Mouse (Mus musculus): Measurements from ENCODE around the gene Dok7. TPM values are rescaled to one million over a fixed set of nuclear protein-coding genes. Genes with fewer than 3 reads are reported as not detected.

The Dok7 gene
- not detected in 2 replicates for polyA plus RNA-seq (2012; ENCODE audit: insufficient read depth, insufficient read length, low replicate concordance, missing spikeins)

GRCm38 (mm10) chr5:35056604-35057432 lies at the start of gene Dok7:
Gene Dok7, plus strand, starts transcription at chr5:35056766.
- Histone ChIP-seq H3K27ac (ENCODE audit: insufficient read depth, low read depth, low read length) (no peak within 1 kb of the TSS), H3K4me3 (ENCODE audit: insufficient read depth, low read depth, low read length) (peak within 1 kb of the TSS; percentile 57), H3K4me1 (ENCODE audit: control insufficient read depth, insufficient read depth, low read length) (peaks cover 23% of the 10 kb centered on the region)
- TF ChIP-seq CTCF (IDR thresholded peaks at IDR 0.05; ENCODE audit: insufficient read depth, low read depth, low read length), result no peak
- no peak for TF ChIP-seq POLR2A (IDR thresholded peaks at IDR 0.05; ENCODE audit: insufficient read depth, low read depth, low read length)
- WGBS, result 2% methylated on average over 69 of the region's 74 CpGs

- 89% methylated on average over 4 of the region's 4 CpGs for WGBS
- Histone ChIP-seq H3K4me3 (ENCODE audit: insufficient read depth, low read depth, low read length) (no peak overlapping the region), H3K27ac (ENCODE audit: insufficient read depth, low read depth, low read length) (no peak overlapping the region), H3K4me1 (ENCODE audit: control insufficient read depth, insufficient read depth, low read length) (peaks cover 19% of the 10 kb centered on the region)
- TF ChIP-seq CTCF (IDR thresholded peaks at IDR 0.05; ENCODE audit: insufficient read depth, low read depth, low read length) (no peak), POLR2A (IDR thresholded peaks at IDR 0.05; ENCODE audit: insufficient read depth, low read depth, low read length) (no peak)
Measured at GRCm38 (mm10) chr5:35009163-35009562, 47.4 kb upstream of the Dok7 start.

GRCm38 (mm10) chr5:35010656-35011055 lies 45.9 kb upstream of the Dok7 start:
- Histone ChIP-seq H3K4me1 (ENCODE audit: control insufficient read depth, insufficient read depth, low read length) (peaks cover 23% of the 10 kb centered on the region), H3K4me3 (ENCODE audit: insufficient read depth, low read depth, low read length) (no peak overlapping the region), H3K27ac (ENCODE audit: insufficient read depth, low read depth, low read length) (no peak overlapping the region)
- no peak for TF ChIP-seq CTCF (IDR thresholded peaks at IDR 0.05; ENCODE audit: insufficient read depth, low read depth, low read length)
- TF ChIP-seq POLR2A (IDR thresholded peaks at IDR 0.05; ENCODE audit: insufficient read depth, low read depth, low read length), result no peak
- 59% methylated on average over 5 of the region's 5 CpGs for whole genome bisulfite sequencing

GRCm38 (mm10) chr5:35011156-35011923 lies 45.2 kb upstream of the Dok7 start:
- Histone ChIP-seq H3K27ac (ENCODE audit: insufficient read depth, low read depth, low read length) (no peak overlapping the region), H3K4me1 (ENCODE audit: control insufficient read depth, insufficient read depth, low read length) (peaks cover 28% of the 10 kb centered on the region), H3K4me3 (ENCODE audit: insufficient read depth, low read depth, low read length) (no peak overlapping the region)
- 75% methylated on average over 6 of the region's 6 CpGs for WGBS
- no peak for TF ChIP-seq CTCF (IDR thresholded peaks at IDR 0.05; ENCODE audit: insufficient read depth, low read depth, low read length)
- no peak for TF ChIP-seq POLR2A (IDR thresholded peaks at IDR 0.05; ENCODE audit: insufficient read depth, low read depth, low read length)

- H3K27ac ChIP-seq (ENCODE audit: insufficient read depth, low read depth, low read length), result no peak overlapping the region
- H3K4me1 ChIP-seq (ENCODE audit: control insufficient read depth, insufficient read depth, low read length), result peaks cover 44% of the 10 kb centered on the region
- WGBS, result 41% methylated on average over 6 of the region's 6 CpGs
- TF ChIP-seq POLR2A (IDR thresholded peaks at IDR 0.05; ENCODE audit: insufficient read depth, low read depth, low read length), result no peak
- no peak for TF ChIP-seq CTCF (IDR thresholded peaks at IDR 0.05; ENCODE audit: insufficient read depth, low read depth, low read length)
- no peak overlapping the region for H3K4me3 ChIP-seq (ENCODE audit: insufficient read depth, low read depth, low read length)
Measured at GRCm38 (mm10) chr5:35014036-35014435, 42.5 kb upstream of the Dok7 start.

- TF ChIP-seq CTCF (IDR thresholded peaks at IDR 0.05; ENCODE audit: insufficient read depth, low read depth, low read length) (no peak), POLR2A (IDR thresholded peaks at IDR 0.05; ENCODE audit: insufficient read depth, low read depth, low read length) (no peak)
- H3K4me1 ChIP-seq (ENCODE audit: control insufficient read depth, insufficient read depth, low read length), result peaks cover 54% of the 10 kb centered on the region
- WGBS, result 69% methylated on average over 9 of the region's 9 CpGs
- H3K4me3 ChIP-seq (ENCODE audit: insufficient read depth, low read depth, low read length), result no peak overlapping the region
- no peak overlapping the region for H3K27ac ChIP-seq (ENCODE audit: insufficient read depth, low read depth, low read length)
Measured at GRCm38 (mm10) chr5:35019673-35020300, 36.8 kb upstream of the Dok7 start.

GRCm38 (mm10) chr5:35020410-35021241 lies 35.9 kb upstream of the Dok7 start:
- no peak overlapping the region for H3K27ac ChIP-seq (ENCODE audit: insufficient read depth, low read depth, low read length)
- no peak overlapping the region for H3K4me3 ChIP-seq (ENCODE audit: insufficient read depth, low read depth, low read length)
- 49% methylated on average over 9 of the region's 9 CpGs for WGBS
- peaks cover 59% of the 10 kb centered on the region for H3K4me1 ChIP-seq (ENCODE audit: control insufficient read depth, insufficient read depth, low read length)
- no peak for TF ChIP-seq POLR2A (IDR thresholded peaks at IDR 0.05; ENCODE audit: insufficient read depth, low read depth, low read length)
- TF ChIP-seq CTCF (IDR thresholded peaks at IDR 0.05; ENCODE audit: insufficient read depth, low read depth, low read length), result no peak

GRCm38 (mm10) chr5:35024975-35025374 lies 31.6 kb upstream of the Dok7 start:
- WGBS, result 28% methylated on average over 2 of the region's 2 CpGs
- TF ChIP-seq POLR2A (IDR thresholded peaks at IDR 0.05; ENCODE audit: insufficient read depth, low read depth, low read length) (no peak), CTCF (IDR thresholded peaks at IDR 0.05; ENCODE audit: insufficient read depth, low read depth, low read length) (peak; percentile 65; the same call in 1 of the 2 replicates)
- peak overlapping the region; percentile 90 for H3K27ac ChIP-seq (ENCODE audit: insufficient read depth, low read depth, low read length)

More at GRCm38 (mm10) chr5:35024975-35025374, 31.6 kb upstream of the Dok7 start:
- no peak overlapping the region for H3K4me3 ChIP-seq (ENCODE audit: insufficient read depth, low read depth, low read length)
- H3K4me1 ChIP-seq (ENCODE audit: control insufficient read depth, insufficient read depth, low read length), result peaks cover 53% of the 10 kb centered on the region
